Mouse (Mus musculus): ENCODE results near the gene Pacsin3. TPM values are rescaled to one million over a fixed set of nuclear protein-coding genes. Genes with fewer than 3 reads are reported as not detected.

Gene Pacsin3
- polyA plus RNA-seq, 1 experiment from 2014 or later, result 34.6 TPM

GRCm38 (mm10) chr2:91264711-91265681, 9.2 kb downstream of the Pacsin3 start, which contains the start of gene Arfgap2:
Gene Arfgap2, plus strand, starts transcription at chr2:91264974.
- H3K4me1 ChIP-seq (ENCODE audit: insufficient read depth, low read depth, low read length), result no peaks in the 10 kb centered on the region; the same call in 1 of the 2 replicates
- H3K4me3 ChIP-seq (ENCODE audit: low read depth, low read length), result peak within 1 kb of the TSS; percentile 81
- TF ChIP-seq CTCF (IDR thresholded peaks at IDR 0.05) (no peak), EP300 (IDR thresholded peaks at IDR 0.05) (no peak)
- DNase-seq (ENCODE audit: low spot score) (peak; percentile 100), ATAC-seq (peak; percentile 99)
- 1% methylated on average over 72 of the region's 72 CpGs for WGBS
- peak within 1 kb of the TSS; percentile 98 for H3K9ac ChIP-seq (replicated peaks; ENCODE audit: low read depth)
- H3K9me3 ChIP-seq (ENCODE audit: low read length), result no peaks in the 10 kb centered on the region
- no peaks in the 10 kb centered on the region for H3K27me3 ChIP-seq (replicated peaks; ENCODE audit: insufficient read depth, low read length)
- peaks cover 30% of the 10 kb centered on the region for H3K36me3 ChIP-seq (ENCODE audit: insufficient read depth, low read length)
- peak within 1 kb of the TSS; percentile 85 for H3K4me2 ChIP-seq (replicated peaks; ENCODE audit: low read depth, low read length)
- peak within 1 kb of the TSS; percentile 98 for H3K27ac ChIP-seq (ENCODE audit: low read length)

- DNase-seq (ENCODE audit: low spot score) (no peak), ATAC-seq (no peak)
- TF ChIP-seq EP300 (IDR thresholded peaks at IDR 0.05), result no peak
- TF ChIP-seq CTCF (IDR thresholded peaks at IDR 0.05), result no peak
- H3K27ac ChIP-seq (ENCODE audit: low read length), result no peak overlapping the region
- H3K36me3 ChIP-seq (ENCODE audit: insufficient read depth, low read length), result peaks cover 28% of the 10 kb centered on the region
- no peak overlapping the region for H3K4me3 ChIP-seq (ENCODE audit: low read depth, low read length)
- no peaks in the 10 kb centered on the region for H3K9me3 ChIP-seq (ENCODE audit: low read length)
- 94% methylated on average over 3 of the region's 3 CpGs for WGBS
- H3K4me1 ChIP-seq (ENCODE audit: insufficient read depth, low read depth, low read length), result no peaks in the 10 kb centered on the region; the same call in 1 of the 2 replicates
- no peak overlapping the region for H3K9ac ChIP-seq (replicated peaks; ENCODE audit: low read depth)
- no peak overlapping the region for H3K4me2 ChIP-seq (replicated peaks; ENCODE audit: low read depth, low read length)
- no peaks in the 10 kb centered on the region for H3K27me3 ChIP-seq (replicated peaks; ENCODE audit: insufficient read depth, low read length)
Observed at GRCm38 (mm10) chr2:91268042-91268441, 12.3 kb downstream of the Pacsin3 start.

DNA sequence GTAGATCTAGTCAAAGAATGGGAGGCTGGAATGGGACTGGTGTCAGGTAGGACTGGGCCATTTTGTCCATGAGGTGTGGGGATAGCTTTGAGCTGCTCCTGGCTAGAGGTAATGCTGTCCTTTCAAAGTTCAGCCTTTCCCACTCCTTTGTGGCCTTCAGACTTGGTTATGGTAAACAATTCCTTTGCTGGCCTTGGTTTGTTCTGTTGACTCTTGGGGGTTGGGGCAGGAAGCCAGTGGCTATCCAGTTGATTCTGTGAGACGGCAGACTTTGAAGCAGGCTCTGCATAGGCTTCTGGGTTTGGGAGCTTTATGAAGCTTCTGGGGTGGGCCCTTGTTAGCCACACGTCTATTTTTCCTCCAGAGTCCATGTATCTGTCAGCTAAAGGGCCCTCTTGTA, 13.0 kb downstream of the Pacsin3 start:
- no peak overlapping the region for H3K9ac ChIP-seq (replicated peaks; ENCODE audit: low read depth)
- no peak for ATAC-seq
- no peaks in the 10 kb centered on the region for H3K9me3 ChIP-seq (ENCODE audit: low read length)
- TF ChIP-seq CTCF (IDR thresholded peaks at IDR 0.05), result no peak
- TF ChIP-seq EP300 (IDR thresholded peaks at IDR 0.05), result no peak
- 64% methylated on average over 2 of the region's 2 CpGs for WGBS
- no peak overlapping the region for H3K27ac ChIP-seq (ENCODE audit: low read length)
- H3K36me3 ChIP-seq (ENCODE audit: insufficient read depth, low read length), result peaks cover 35% of the 10 kb centered on the region
- H3K4me3 ChIP-seq (ENCODE audit: low read depth, low read length), result no peak overlapping the region
- H3K27me3 ChIP-seq (replicated peaks; ENCODE audit: insufficient read depth, low read length), result no peaks in the 10 kb centered on the region
- H3K4me2 ChIP-seq (replicated peaks; ENCODE audit: low read depth, low read length), result no peak overlapping the region
- H3K4me1 ChIP-seq (ENCODE audit: insufficient read depth, low read depth, low read length), result no peaks in the 10 kb centered on the region; the same call in 1 of the 2 replicates
- no peak for DNase-seq (ENCODE audit: low spot score)

- H3K9ac ChIP-seq (replicated peaks; ENCODE audit: low read depth), result no peak overlapping the region
- H3K4me2 ChIP-seq (replicated peaks; ENCODE audit: low read depth, low read length), result no peak overlapping the region
- ATAC-seq (no peak), DNase-seq (ENCODE audit: low spot score) (no peak)
- no peaks in the 10 kb centered on the region for H3K4me1 ChIP-seq (ENCODE audit: insufficient read depth, low read depth, low read length)
- no peak overlapping the region for H3K4me3 ChIP-seq (ENCODE audit: low read depth, low read length)
- no peaks in the 10 kb centered on the region for H3K9me3 ChIP-seq (ENCODE audit: low read length)
- no peak for TF ChIP-seq EP300 (IDR thresholded peaks at IDR 0.05)
- no peak for TF ChIP-seq CTCF (IDR thresholded peaks at IDR 0.05)
- WGBS, result 92% methylated on average over 8 of the region's 8 CpGs
- H3K27ac ChIP-seq (ENCODE audit: low read length), result no peak overlapping the region
- peaks cover 43% of the 10 kb centered on the region for H3K36me3 ChIP-seq (ENCODE audit: insufficient read depth, low read length)
- no peaks in the 10 kb centered on the region for H3K27me3 ChIP-seq (replicated peaks; ENCODE audit: insufficient read depth, low read length)
Observed at GRCm38 (mm10) chr2:91269687-91270133, 14.0 kb downstream of the Pacsin3 start.

DNA sequence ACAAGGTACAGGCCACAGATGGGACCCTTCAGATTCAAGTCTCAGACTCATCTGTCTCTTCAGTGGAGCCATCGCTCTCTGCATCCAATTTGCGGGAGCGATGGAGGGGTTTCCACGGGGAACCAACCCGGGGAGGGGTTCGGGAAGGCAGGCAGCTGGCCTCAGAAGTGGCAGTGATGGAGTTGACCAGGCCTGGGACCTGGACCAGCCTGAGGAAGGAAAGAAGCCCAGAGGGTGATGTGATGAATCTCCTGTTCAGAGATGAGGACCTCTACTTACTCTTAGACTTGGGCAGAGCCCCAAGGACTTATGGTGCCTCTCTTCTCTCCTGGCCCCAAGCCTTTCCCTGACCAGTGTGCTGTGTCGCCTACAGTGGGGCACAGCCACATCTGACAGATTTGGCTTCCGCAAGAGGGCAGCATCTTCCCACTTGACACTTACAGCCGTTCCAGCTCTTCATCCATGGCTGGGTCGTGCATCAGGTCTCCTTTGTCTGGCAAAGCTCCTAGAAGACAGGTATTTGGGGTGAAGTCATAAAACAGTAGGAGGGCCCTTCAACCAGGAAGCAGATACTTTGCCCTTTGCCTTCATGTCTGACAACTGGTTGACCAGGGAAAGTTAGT, 23.1 kb downstream of the Pacsin3 start:
- TF ChIP-seq CTCF (IDR thresholded peaks at IDR 0.05) (peak; percentile 83), EP300 (IDR thresholded peaks at IDR 0.05) (no peak)
- Histone ChIP-seq H3K9ac (replicated peaks; ENCODE audit: low read depth) (no peak overlapping the region), H3K9me3 (ENCODE audit: low read length) (no peaks in the 10 kb centered on the region), H3K4me1 (ENCODE audit: insufficient read depth, low read depth, low read length) (no peaks in the 10 kb centered on the region), H3K4me3 (ENCODE audit: low read depth, low read length) (no peak overlapping the region), H3K27ac (ENCODE audit: low read length) (no peak overlapping the region), H3K36me3 (ENCODE audit: insufficient read depth, low read length) (peaks cover 19% of the 10 kb centered on the region), H3K4me2 (replicated peaks; ENCODE audit: low read depth, low read length) (no peak overlapping the region), H3K27me3 (replicated peaks; ENCODE audit: insufficient read depth, low read length) (no peaks in the 10 kb centered on the region)
- ATAC-seq (peak; percentile 74), DNase-seq (ENCODE audit: low spot score) (peak; percentile 77)
- WGBS, result 31% methylated on average over 10 of the region's 10 CpGs

DNA sequence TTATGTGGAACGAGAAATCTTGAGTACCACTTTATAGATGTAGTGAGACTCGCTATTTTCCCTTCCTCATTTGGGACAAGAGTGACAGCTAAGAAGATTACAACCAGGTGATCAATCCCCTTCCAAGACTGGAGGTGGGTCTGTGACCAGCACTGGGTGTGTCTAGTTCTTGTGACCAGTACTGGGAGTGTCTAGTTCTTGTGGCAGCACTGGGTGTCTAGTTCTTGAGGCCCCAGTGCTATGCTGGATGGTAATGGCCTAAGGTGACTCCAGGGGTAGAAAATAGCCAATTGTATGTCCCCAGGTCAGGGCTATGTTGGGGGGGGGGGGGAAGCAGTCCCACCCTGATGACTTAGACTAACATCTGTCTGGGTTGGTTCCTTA, 23.6 kb downstream of the Pacsin3 start:
- H3K4me2 ChIP-seq (replicated peaks; ENCODE audit: low read depth, low read length), result no peak overlapping the region
- DNase-seq (ENCODE audit: low spot score), result no peak
- no peak overlapping the region for H3K9ac ChIP-seq (replicated peaks; ENCODE audit: low read depth)
- H3K4me1 ChIP-seq (ENCODE audit: insufficient read depth, low read depth, low read length), result no peaks in the 10 kb centered on the region
- WGBS, result 36% methylated on average over 2 of the region's 2 CpGs
- TF ChIP-seq CTCF (IDR thresholded peaks at IDR 0.05) (no peak), EP300 (IDR thresholded peaks at IDR 0.05) (no peak)
- no peak overlapping the region for H3K27ac ChIP-seq (ENCODE audit: low read length)
- H3K27me3 ChIP-seq (replicated peaks; ENCODE audit: insufficient read depth, low read length), result no peaks in the 10 kb centered on the region
- H3K36me3 ChIP-seq (ENCODE audit: insufficient read depth, low read length), result peaks cover 14% of the 10 kb centered on the region
- H3K4me3 ChIP-seq (ENCODE audit: low read depth, low read length), result no peak overlapping the region
- no peaks in the 10 kb centered on the region for H3K9me3 ChIP-seq (ENCODE audit: low read length)
- ATAC-seq, result peak; percentile 40

All from lung, postnatal 0 days (tissue).